Mouse (Mus musculus) liver, embryonic 14.5 days (tissue): ENCODE data around the gene Sesn1. TPM values are rescaled to one million over a fixed set of nuclear protein-coding genes. Genes with fewer than 3 reads are reported as not detected.

ENCODE experiments used
- ATAC-seq: fragments of 200-750 bp; cut with Nextera tagmentation; 2 replicates; pipeline ENCODE4 v1.8.0; 2017; ENCODE audit warnings: moderate number of reproducible peaks, mild to moderate bottlenecking, moderate library complexity; ENCODE audit not compliant: insufficient read depth
- DNase-seq, 3 experiments: peaks; one replicate each; pipeline ENCODE4 v3.0.0-alpha.2; 2012 to 2013; ENCODE audit warnings: low read depth in 3 of 3, low spot score in 3 of 3
- H3K27ac ChIP-seq: fragments of 300-500 bp; sonication (generic); 2 replicates; pipeline ENCODE4 v1.5.1; 2014; ENCODE audit warnings: moderate library complexity, mild to moderate bottlenecking, control low read depth, inconsistent platforms
- H3K27me3 ChIP-seq: fragments of 300-500 bp; sonication (generic); 2 replicates; pipeline ENCODE4 v1.6.1; 2014; ENCODE audit warnings: mild to moderate bottlenecking, low read length, moderate library complexity; ENCODE audit not compliant: control insufficient read depth, insufficient read depth
- H3K36me3 ChIP-seq: fragments of 300-500 bp; sonication (generic); replicated peaks from 2 replicates; pipeline ENCODE4 v1.6.1; 2014; ENCODE audit warnings: low read depth; ENCODE audit not compliant: control insufficient read depth, insufficient read depth
- H3K4me1 ChIP-seq, 2 experiments: fragments of 200-500 bp in 1 of 2; fragments of 300-500 bp in 1 of 2; sonication (generic) in 1 of 2; replicated peaks; 2 replicates each; pipeline ENCODE4 v1.6.1; 2012 to 2014; ENCODE audit warnings: antibody characterized with exemption in 1 of 2, inconsistent platforms in 1 of 2, low read length in 1 of 2; ENCODE audit not compliant: control insufficient read depth in 2 of 2, insufficient read depth in 2 of 2
- H3K4me2 ChIP-seq: fragments of 300-500 bp; sonication (generic); 2 replicates; pipeline ENCODE4 v1.6.1; 2014; ENCODE audit warnings: low read depth, mild to moderate bottlenecking, control low read depth, moderate library complexity
- H3K4me3 ChIP-seq, 2 experiments: fragments of 200-500 bp in 1 of 2; fragments of 300-500 bp in 1 of 2; sonication (generic) in 1 of 2; 2 replicates each; pipeline ENCODE4 v1.5.1; 2012 to 2014; ENCODE audit warnings: low read depth in 2 of 2, low read length in 2 of 2, mild to moderate bottlenecking in 2 of 2, control low read depth in 1 of 2, inconsistent platforms in 1 of 2, moderate library complexity in 1 of 2; ENCODE audit not compliant: insufficient read depth in 1 of 2
- H3K9ac ChIP-seq: fragments of 300-500 bp; sonication (generic); replicated peaks from 2 replicates; pipeline ENCODE4 v1.6.1; 2014; ENCODE audit warnings: mild to moderate bottlenecking, control low read depth, moderate library complexity
- H3K9me3 ChIP-seq: fragments of 300-500 bp; sonication (generic); 2 replicates; pipeline ENCODE4 v1.6.1; 2016; ENCODE audit warnings: low read length, mixed read lengths; ENCODE audit not compliant: control insufficient read depth
- CTCF ChIP-seq: IDR thresholded peaks from 2 replicates; pipeline ENCODE4 v1.5.1; 2016; ENCODE audit warnings: antibody characterized with exemption, low read depth, control low read depth
- EP300 ChIP-seq: IDR thresholded peaks from 2 replicates; pipeline ENCODE4 v1.6.1; 2016; ENCODE audit warnings: antibody characterized with exemption, low read depth
- WGBS: fragments of 180-500 bp; shearing (Covaris S2); extraction: QIAGEN DNeasy Blood & Tissue Kit; methylation state at CpG from one replicate; pipeline ENCODE4 v1.1.7; 2014; ENCODE audit not compliant: insufficient replicate concordance; 5-methylcytosine and 5-hydroxymethylcytosine counted together
- polyA plus RNA-seq, 2 experiments: library from polyadenylated mRNA; depleted of rRNA in 1 of 2; stranded (reverse) in 1 of 2; unstranded in 1 of 2; fragments of >200 nt; fragmentation: Nextera tagmentation in 1 of 2; extraction: Ambion mirVana in 1 of 2; gene quantifications; 2 replicates each; pipeline versions ENCODE4 v1.2.1 to v1.2.3; 2012 to 2014

Gene Sesn1
- polyA plus RNA-seq, 2 experiments, result 15.2 to 19.2 TPM

- Histone ChIP-seq H3K9ac (no peak overlapping the region), H3K4me2 (no peak overlapping the region), H3K27me3 (no peaks in the 10 kb centered on the region), H3K4me1 (no peaks in the 10 kb centered on the region; a peak in 1 of 4 replicates), H3K4me3 (no peak overlapping the region), H3K9me3 (no peaks in the 10 kb centered on the region), H3K36me3 (peaks cover 21% of the 10 kb centered on the region), H3K27ac (no peak overlapping the region)
- TF ChIP-seq EP300 (no peak), CTCF (no peak)
- no peak for ATAC-seq
- DNase-seq, result no peak
- 84% methylated on average over 2 of the region's 2 CpGs for WGBS
Observed at GRCm38 (mm10) chr10:41896865-41897264, 87.1 kb downstream of the Sesn1 start.

GRCm38 (mm10) chr10:41901456-41901855 is 91.7 kb downstream of the Sesn1 start:
- Histone ChIP-seq H3K4me3 (no peak overlapping the region), H3K27ac (no peak overlapping the region), H3K9ac (no peak overlapping the region), H3K4me1 (no peaks in the 10 kb centered on the region), H3K27me3 (no peaks in the 10 kb centered on the region), H3K4me2 (no peak overlapping the region), H3K36me3 (peaks cover 42% of the 10 kb centered on the region), H3K9me3 (no peaks in the 10 kb centered on the region)
- 86% methylated on average over 8 of the region's 8 CpGs for WGBS
- no peak for TF ChIP-seq CTCF
- TF ChIP-seq EP300, result no peak
- no peak for ATAC-seq
- no peak for DNase-seq

DNA sequence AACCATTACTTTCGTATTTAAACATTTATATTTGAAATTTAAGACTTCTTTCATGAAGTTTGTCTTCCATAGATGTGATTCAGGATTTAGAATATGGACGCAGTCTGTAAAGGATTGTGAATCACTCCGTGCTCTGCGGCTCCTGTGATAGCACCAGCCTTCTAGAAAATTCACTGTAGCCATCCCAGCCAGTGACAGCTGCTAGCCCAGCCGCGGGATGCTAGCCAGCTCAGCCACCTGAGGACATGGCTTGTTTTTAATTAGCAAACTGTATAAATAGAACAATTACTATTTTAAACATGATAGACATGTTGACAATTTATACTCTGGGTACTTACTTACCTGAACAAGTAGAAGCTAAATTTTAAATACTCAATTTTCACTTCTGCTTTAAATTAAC is 92.1 kb downstream of the Sesn1 start:
- H3K27me3 ChIP-seq, result no peaks in the 10 kb centered on the region
- peaks cover 45% of the 10 kb centered on the region for H3K36me3 ChIP-seq
- no peaks in the 10 kb centered on the region for H3K9me3 ChIP-seq
- no peaks in the 10 kb centered on the region for H3K4me1 ChIP-seq
- H3K4me3 ChIP-seq, result no peak overlapping the region
- no peak overlapping the region for H3K4me2 ChIP-seq
- DNase-seq, result no peak
- H3K27ac ChIP-seq, result no peak overlapping the region
- no peak for ATAC-seq
- WGBS, result 89% methylated on average over 6 of the region's 6 CpGs
- TF ChIP-seq CTCF (no peak), EP300 (no peak)
- H3K9ac ChIP-seq, result no peak overlapping the region

DNA sequence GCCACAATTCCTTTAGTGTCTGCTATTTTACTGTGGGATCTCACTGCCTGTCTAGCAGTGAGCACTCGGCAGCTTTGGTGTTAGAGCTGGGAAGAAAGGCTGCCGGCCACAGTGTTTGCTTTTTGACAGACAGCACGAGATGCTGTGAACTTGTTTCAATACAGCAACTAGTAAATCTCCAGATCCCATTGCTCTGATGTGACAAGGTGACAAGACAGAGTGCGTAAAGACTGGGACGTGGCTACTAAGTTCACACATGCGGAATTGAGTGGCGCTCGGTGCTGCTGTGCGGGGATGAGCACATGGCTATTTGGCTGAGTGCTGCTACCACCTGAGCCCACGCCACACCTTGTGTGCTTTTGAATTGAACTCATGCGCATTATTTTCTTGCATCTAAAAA is 97.7 kb downstream of the Sesn1 start:
- DNase-seq (no peak), ATAC-seq (no peak)
- H3K9ac ChIP-seq, result no peak overlapping the region
- peaks cover 24 to 25% of the 10 kb centered on the region in 2 experiments for H3K4me1 ChIP-seq
- peaks cover 39% of the 10 kb centered on the region for H3K36me3 ChIP-seq
- no peak overlapping the region for H3K27ac ChIP-seq
- 91% methylated on average over 11 of the region's 11 CpGs for WGBS
- no peak overlapping the region for H3K4me3 ChIP-seq
- no peaks in the 10 kb centered on the region for H3K27me3 ChIP-seq
- H3K4me2 ChIP-seq, result no peak overlapping the region
- TF ChIP-seq EP300 (no peak), CTCF (no peak)
- no peaks in the 10 kb centered on the region for H3K9me3 ChIP-seq

DNA sequence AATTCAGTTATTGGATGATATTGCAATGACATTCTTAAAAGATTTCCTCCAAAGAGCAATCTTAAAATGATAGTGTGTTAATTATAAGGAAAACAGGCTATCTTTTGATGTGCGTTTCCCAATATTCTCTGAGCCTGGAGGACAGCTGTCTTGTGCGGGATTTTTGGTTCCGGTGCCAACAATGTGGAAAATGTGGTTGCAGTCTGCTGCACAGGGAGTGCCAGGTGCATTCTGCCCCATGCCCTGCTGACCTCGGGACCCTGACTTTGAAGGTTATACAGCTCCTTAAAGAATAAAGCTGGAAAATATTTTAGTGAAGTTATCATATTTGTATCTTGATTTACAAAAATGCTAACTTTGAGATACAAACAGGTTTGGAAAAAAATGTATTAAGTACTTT is 98.2 kb downstream of the Sesn1 start:
- no peak overlapping the region for H3K27ac ChIP-seq
- H3K4me1 ChIP-seq, result peaks cover 29 to 30% of the 10 kb centered on the region in 2 experiments
- TF ChIP-seq EP300, result no peak
- TF ChIP-seq CTCF, result no peak
- H3K9ac ChIP-seq, result no peak overlapping the region
- no peak for DNase-seq
- 87% methylated on average over 4 of the region's 4 CpGs for WGBS
- no peak overlapping the region for H3K4me3 ChIP-seq
- H3K36me3 ChIP-seq, result peaks cover 35% of the 10 kb centered on the region
- H3K27me3 ChIP-seq, result no peaks in the 10 kb centered on the region
- ATAC-seq, result no peak
- no peak overlapping the region for H3K4me2 ChIP-seq
- no peaks in the 10 kb centered on the region for H3K9me3 ChIP-seq

DNA sequence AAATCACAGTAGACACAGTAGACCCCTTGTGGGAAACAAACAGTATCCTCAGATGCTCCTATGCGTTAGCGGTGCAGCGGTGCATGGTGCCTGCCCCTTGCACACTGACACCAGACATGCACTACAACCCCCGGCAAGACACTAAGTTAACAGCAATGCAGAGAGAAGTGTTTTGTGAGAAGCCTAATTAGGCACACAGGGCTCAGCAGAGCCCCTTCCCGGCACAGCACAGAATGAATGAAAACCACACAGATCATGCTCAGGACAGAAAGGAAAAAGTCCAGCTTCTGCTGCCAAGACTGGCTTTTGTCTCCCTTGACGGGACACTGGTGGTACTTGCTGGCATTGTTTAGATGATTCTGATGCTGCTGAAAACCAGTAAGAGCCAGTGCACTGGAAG is 99.2 kb downstream of the Sesn1 start:
- no peak for ATAC-seq
- no peak for DNase-seq
- H3K4me1 ChIP-seq, result peaks cover 37 to 38% of the 10 kb centered on the region in 2 experiments
- no peak overlapping the region for H3K27ac ChIP-seq
- TF ChIP-seq CTCF, result no peak
- no peak for TF ChIP-seq EP300
- no peak overlapping the region for H3K9ac ChIP-seq
- 84% methylated on average over 6 of the region's 6 CpGs for WGBS
- no peak overlapping the region for H3K4me2 ChIP-seq
- no peaks in the 10 kb centered on the region for H3K27me3 ChIP-seq
- H3K9me3 ChIP-seq, result no peaks in the 10 kb centered on the region
- H3K4me3 ChIP-seq, result no peak overlapping the region
- peaks cover 31% of the 10 kb centered on the region for H3K36me3 ChIP-seq
